Mouse (Mus musculus) T-helper 17 cell (primary cell): ENCODE data around the gene Nckap5l.
"Not testable (repeated sequence)": the region's sequence is repeated elsewhere in the genome, so short reads cannot be mapped to it uniquely, and the experiment has no call there.

ENCODE experiments used
- in situ Hi-C, 2 experiments: fragments of 300-600 bp; cut with MboI, MseI; formaldehyde crosslinking; loops; 1 replicate in 1 of 2; 2 replicates in 1 of 2; pipeline ENCODE4 v1.15.1; 2025; ENCODE audit warnings: high pct_unique_total_duplicates in 2 of 2

Nckap5l gene

DNA sequence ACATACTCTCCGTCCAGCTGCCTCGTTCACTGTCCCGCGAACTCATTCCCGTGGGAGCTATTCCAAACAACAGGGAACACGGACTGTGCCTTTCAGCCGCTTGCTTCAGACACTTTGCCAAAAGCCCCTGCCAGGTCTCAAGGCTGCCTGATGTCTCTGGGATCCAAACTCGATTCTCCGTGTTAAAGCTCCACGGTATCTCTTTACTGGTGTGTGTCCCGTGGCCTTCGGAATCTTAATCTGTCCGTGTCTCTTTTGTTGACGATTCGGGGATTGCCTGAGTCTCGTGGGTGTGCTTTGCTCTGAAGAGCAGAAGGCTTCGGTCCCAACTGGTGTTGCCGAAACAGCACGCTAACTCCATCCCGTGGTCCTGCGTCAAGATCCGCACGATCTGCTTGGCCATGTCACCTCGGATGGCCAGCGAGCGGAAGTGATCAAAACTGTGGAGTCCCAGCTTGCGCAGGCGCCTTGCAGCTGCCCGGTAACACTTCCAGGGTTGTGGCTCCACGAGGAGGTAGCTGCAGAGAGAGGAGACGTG lies 12.7 kb upstream of the Nckap5l start:
- in situ Hi-C loops: no loop called here

DNA sequence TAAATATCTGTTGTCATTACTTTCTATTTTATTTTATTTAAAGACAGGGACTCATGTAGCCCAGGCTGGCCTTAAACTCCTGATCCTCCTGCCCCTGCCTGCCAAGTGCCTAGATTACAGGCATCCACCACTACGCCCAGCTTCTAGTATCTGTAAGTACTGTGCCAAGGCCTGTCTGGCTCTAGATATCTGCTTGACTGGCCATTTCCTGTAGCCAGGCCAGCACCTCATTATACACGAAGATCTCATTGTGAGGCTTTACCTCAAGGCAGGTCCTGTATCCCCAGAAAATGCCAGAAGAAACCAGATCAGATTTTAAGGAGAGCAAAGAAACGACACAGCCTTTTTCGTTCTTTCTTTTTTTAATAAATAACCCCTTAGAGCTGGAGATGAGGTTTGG lies 12.2 kb upstream of the Nckap5l start:
- in situ Hi-C loops: loop anchor here in 1 of 2 experiments (5.0 kb wide), 1 partner anchor 47 kb away; no protein-coding TSS in a partner anchor

DNA sequence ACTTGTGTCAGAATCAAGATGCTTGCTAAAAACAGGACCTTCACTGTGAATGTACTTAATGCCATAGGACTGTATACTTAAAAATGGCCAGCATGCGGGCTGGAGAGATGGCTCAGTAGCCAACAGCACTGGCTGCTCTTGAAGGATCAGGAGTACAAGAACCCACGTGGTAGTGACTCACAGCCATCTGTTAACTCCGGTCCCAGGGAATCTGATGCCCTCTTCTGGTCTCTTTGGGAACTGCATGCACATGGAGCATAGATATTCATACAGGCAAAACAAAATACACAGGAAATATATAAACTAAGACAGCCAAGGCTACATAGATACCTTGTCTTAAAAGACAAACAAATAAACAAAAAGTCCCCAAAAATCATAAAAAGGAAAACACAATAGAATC lies 11.5 kb upstream of the Nckap5l start:
- in situ Hi-C loops: loop anchor here in 1 of 2 experiments (5.0 kb wide), 1 partner anchor 47 kb away; no protein-coding TSS in a partner anchor

DNA sequence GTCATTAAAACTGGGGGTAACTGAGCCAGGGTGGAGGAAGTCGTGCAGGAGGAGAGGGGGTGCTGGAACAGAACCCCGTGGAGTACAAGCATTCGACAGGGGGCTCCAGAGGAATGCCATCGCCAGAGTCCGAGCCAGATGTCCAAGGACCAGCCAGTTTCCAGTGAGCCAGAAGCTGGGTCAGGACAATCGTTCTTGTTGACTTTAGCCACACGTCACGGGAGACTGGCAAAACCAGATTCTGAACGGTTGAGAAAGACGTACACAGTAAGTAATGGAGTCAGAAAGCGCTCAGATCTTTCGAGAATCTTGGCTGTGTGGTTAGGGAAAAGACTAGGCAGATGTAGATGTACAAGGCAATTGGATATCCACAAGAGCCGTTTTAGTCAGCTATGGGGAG lies 5.6 kb upstream of the Nckap5l start:
- in situ Hi-C loops: no loop called here

- in situ Hi-C loops: no loop called here
These were observed 464 bp downstream of the Nckap5l start for GRCm38 (mm10) chr15:99456963-99457605.

GRCm38 (mm10) chr15:99456338-99456962 lies 1.1 kb downstream of the Nckap5l start:
- in situ Hi-C loops: no loop called here

GRCm38 (mm10) chr15:99455415-99455814 lies 2.1 kb downstream of the Nckap5l start:
- in situ Hi-C loops: no loop called here

DNA sequence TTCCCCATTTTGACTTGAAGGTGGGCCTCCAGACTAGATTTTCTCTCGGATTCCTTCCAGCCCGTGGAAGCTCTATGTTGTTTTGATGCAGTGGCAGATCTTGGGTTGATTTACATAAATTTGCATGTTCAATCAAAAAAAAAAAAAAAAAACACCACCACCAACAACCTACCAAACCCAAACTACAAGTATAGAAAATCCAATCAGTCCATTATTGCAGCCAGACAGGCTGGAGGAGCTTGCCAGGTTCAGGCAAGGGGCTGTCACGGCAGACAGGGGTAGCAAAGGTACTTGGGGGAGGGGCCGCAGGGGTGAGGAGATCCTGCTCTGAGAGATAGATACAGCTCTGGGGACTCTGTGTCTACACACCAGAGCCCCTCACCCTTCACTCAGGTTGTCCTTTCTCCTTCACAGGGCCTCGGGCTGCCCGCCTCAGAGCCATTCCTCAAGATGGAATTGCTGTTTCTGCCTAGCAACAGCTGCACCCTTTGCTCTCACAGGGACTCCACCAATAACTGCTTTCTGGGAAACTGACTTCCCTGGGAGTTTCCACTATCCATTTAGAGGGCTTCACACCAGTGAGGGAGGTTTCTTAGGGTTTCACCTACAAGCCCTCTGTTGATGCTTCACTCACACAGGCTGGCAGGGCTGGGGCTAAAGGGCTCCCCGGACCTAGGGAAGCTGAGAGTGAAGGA lies 2.8 kb downstream of the Nckap5l start:
- in situ Hi-C loops: no loop called here

DNA sequence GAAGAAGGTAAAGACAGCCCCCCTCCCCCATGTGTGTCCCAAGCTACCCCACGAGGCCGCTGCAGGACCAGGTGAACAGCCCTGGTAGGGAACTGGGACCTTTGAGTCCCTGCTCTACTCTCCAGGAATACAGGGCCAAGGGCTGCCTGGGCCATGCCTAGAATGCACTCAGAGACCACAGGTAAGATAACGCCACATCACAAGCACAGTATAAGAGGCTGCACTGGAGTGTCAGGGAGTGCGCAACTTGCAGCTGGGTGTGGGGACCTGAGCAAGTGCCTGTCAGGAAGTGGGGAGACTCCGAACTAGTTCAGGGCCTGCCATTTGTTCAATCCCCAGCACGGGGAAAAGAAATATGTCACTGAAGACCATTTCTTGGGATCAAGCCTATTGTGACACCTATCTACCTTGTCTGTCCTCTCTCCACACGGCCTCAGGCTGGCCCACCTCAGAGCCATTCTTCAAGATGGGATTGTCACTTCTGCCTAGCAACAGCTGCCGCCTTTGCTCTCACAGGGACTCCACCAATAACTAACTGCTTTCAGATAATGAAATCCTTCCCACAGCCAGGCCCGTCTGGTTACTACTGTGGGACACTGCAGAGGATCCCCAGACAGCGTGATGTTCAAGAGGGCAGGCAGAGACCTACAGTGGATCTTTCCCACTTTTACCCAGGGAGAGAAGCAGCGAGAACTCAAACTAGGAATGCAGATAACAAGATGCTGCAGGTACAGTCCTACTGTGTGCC lies 4.2 kb downstream of the Nckap5l start:
- in situ Hi-C loops: no loop called here

DNA sequence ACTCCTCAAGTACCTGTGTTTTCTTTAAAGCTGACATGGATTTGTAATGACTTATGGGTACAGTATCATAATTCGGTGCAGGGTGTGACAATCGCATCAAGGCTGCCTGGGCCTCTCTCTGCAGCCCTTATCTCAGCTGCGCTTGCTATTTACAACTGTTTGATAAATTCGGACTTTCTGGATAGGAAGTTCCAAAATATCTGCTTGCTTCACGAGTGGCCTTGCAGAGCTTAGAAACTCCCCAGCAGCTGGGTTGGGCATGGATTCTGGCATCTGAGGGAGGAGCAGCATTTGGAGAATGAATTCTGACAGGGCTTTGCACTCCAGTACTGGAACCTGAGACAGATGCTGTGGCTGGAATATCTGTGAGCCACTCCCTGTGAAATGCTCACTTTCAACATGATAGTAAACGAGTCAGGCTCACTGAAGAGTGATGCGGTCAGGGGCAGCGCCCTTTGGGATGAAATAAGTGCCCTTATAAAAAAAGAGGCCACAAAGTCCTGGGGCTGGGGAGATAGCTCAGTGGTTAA lies 7.7 kb downstream of the Nckap5l start:
- in situ Hi-C loops: no loop called here

- in situ Hi-C loops: no loop called here
These were observed 8.3 kb downstream of the Nckap5l start for GRCm38 (mm10) chr15:99449131-99449750.

GRCm38 (mm10) chr15:99446136-99446535 lies 11.4 kb downstream of the Nckap5l start:
- in situ Hi-C loops: not testable (repeated sequence)

- in situ Hi-C loops: no loop called here
These were observed 12.0 kb downstream of the Nckap5l start for GRCm38 (mm10) chr15:99445567-99445966.

DNA sequence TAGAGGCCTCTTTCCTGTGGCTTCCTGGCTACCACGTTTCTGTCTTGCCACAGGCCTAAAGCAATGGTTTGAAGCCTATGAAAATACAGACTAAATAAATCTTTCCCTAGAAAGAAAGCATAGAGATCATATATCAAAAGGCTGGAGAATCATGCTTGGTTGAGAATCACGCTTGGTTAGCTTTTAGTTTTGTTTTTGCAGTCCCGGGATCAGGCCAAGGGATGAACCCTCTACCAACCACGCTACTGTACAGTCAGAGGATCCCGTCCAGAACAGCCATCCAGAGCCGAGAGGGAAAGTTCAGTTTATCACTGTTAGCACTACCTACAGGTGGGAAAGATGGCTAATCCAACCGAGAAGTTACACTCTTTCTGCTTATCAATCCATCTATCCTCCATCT lies 15.2 kb downstream of the Nckap5l start:
- in situ Hi-C loops: no loop called here

DNA sequence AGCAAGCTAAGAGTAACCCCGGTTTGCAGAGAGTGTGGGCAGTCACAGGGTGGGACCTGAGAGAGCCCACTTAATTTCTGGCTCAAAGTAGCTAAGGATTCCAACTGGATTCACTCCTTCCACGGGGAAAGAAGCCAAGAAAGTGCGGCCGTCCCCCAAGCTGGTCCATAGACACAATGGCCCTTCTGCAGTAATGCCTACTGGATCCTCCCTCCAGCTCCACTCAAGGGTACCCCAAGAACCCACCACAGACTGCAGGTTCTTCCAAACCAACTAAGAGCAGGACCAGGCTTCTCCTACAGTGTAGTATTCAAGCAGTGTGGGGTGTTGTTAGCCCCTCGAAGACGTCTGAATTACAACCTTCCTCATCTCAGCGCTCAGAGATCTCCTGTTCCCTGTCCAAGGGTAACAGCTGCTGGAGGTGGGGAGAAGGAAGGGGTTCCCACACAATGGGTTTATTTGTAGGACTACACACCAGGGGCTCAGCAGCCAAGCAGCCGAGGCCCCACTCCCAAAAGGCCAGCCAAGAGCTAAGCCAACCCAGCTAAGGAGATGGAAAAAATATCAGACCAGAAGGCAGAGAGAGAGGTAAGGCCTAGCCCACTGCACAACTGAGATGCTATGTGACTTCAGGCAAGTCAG lies 16.6 kb downstream of the Nckap5l start:
- in situ Hi-C loops: no loop called here

GRCm38 (mm10) chr15:99440112-99440815 lies 17.3 kb downstream of the Nckap5l start:
- in situ Hi-C loops: no loop called here

GRCm38 (mm10) chr15:99438966-99439698 lies 18.4 kb downstream of the Nckap5l start:
- in situ Hi-C loops: no loop called here

DNA sequence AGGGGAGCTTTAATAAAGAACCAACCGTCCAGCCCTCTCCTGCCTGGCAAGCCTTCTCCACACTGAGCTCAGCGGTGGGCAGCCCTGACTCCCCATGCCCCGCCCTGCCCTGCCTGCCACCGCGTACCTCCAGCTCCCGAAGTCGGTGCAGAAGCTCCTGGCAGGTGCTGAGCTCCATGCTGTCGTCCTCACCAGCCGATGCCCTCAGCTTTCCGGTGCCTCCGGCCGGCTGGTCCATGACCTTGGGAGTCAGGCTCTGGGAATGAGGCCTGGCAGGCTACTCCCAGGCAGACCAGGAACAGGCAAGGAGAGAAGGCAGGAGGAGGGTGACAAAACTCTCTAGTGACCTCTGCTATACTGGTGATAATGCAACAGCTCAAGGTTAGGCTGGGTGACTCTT lies 23.6 kb downstream of the Nckap5l start:
- in situ Hi-C loops: no loop called here

GRCm38 (mm10) chr15:99433081-99433718 lies 24.3 kb downstream of the Nckap5l start:
- in situ Hi-C loops: no loop called here
